ENCODE assay signal across 8 mouse cellular contexts in the genomic region with DNA sequence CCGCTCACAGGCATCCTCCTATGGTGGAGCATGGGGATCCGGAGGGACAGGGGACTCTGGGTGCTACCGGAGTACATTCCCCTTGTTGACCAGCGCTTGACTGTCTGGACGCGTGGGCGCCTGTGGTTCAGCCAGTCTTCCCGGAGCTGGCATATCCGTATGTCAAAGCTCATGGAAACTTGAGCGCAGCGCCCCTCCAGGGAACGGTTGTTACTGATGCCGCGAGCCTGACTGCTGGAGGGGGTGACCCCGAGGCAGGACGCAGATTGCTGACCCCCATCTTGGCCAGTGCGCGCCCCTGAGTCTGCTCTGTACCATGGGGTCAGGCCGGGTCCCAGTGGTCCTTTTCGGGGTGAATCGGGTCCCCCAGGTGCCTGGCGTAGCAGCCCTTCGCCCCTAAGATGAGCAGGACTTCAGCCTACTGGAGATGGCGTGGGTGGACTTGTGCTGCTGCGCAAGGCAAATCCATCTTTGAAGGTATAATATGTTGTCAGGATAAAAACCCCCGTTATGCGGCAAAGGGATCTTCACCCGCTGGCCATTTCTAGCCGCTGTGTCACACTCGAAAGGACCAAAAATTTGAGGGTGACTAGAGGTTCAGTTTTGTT. TPM values are rescaled to one million over a fixed set of nuclear protein-coding genes. Genes with fewer than 3 reads are reported as not detected.
DNase-seq lines count a peak whose midpoint lies in the region; ATAC-seq and TF ChIP-seq lines count a peak whose summit lies in the region.

No protein-coding gene starts in this region.

- TF ChIP-seq POLR2A in brain, embryonic 14.5 days (IDR thresholded peaks at IDR 0.05; ENCODE audit: borderline replicate concordance, extremely low read depth, insufficient read depth, insufficient read length, poor library complexity, severe bottlenecking) = no peak

- under 1% methylated on average over 30 of the region's 30 CpGs for WGBS in limb, embryonic 10.5 days
- under 1% methylated on average over 30 of the region's 30 CpGs for WGBS in stomach, embryonic 15.5 days

- peak overlapping the region; percentile 82 for H3K4me3 ChIP-seq in limb, embryonic 10.5 days
- peak overlapping the region; percentile 86 for H3K4me3 ChIP-seq in stomach, embryonic 15.5 days (replicated peaks)

- DNase-seq in right cerebral cortex, adult 18-20 months = peak; percentile 62
- DNase-seq in right cerebral cortex, postnatal 25 days = no peak
- peak; percentile 71 for DNase-seq in brain, embryonic 14.5 days (ENCODE audit: low read depth)
- peak; percentile 64 for DNase-seq in gastrocnemius, postnatal 10 days
- DNase-seq in limb, embryonic 10.5 days (ENCODE audit: low spot score) = peak; percentile 79
- peak; percentile 81 for DNase-seq in mesoderm, embryonic 11.5 days (ENCODE audit: low read depth, low spot score)
- no peak for DNase-seq in Muller cell, postnatal 12 days (ENCODE audit: inconsistent ontology term)

- no peaks in the 10 kb centered on the region for H3K9me3 ChIP-seq in limb, embryonic 10.5 days (replicated peaks)
- no peaks in the 10 kb centered on the region for H3K9me3 ChIP-seq in stomach, embryonic 15.5 days

- H3K27me3 ChIP-seq in limb, embryonic 10.5 days (ENCODE audit: low read depth, poor library complexity, severe bottlenecking) = no peaks in the 10 kb centered on the region
- H3K27me3 ChIP-seq in stomach, embryonic 15.5 days (replicated peaks) = no peaks in the 10 kb centered on the region

- peak overlapping the region; percentile 98 for H3K4me2 ChIP-seq in stomach, embryonic 15.5 days

- H3K9ac ChIP-seq in stomach, embryonic 15.5 days = peak overlapping the region; percentile 85

- peak; percentile 42 for TF ChIP-seq CTCF in brain, embryonic 14.5 days (IDR thresholded peaks at IDR 0.05; ENCODE audit: borderline replicate concordance, extremely low read depth, insufficient read depth, insufficient read length)

- H3K36me3 ChIP-seq in limb, embryonic 10.5 days = peaks cover 5% of the 10 kb centered on the region; the same call in 1 of the 2 replicates
- no peaks in the 10 kb centered on the region for H3K36me3 ChIP-seq in stomach, embryonic 15.5 days

- peaks cover 18% of the 10 kb centered on the region for H3K4me1 ChIP-seq in limb, embryonic 10.5 days
- H3K4me1 ChIP-seq in stomach, embryonic 15.5 days = peaks cover 6% of the 10 kb centered on the region; the same call in 1 of the 2 replicates

- ATAC-seq in stomach, embryonic 15.5 days (ENCODE audit: insufficient read depth, low FRiP score, low read depth) = peak; percentile 59

- H3K27ac ChIP-seq in limb, embryonic 10.5 days = peak overlapping the region; percentile 91
- H3K27ac ChIP-seq in stomach, embryonic 15.5 days = peak overlapping the region; percentile 92

RNA-seq across cellular contexts. Expression of a gene that starts 0.5 kb away (rescaled TPM):
- polyA plus RNA-seq in brain, embryonic 14.5 days (2012; rRNA removed) = 69.9 and 70.8 TPM in 2 replicates
- total RNA-seq in gastrocnemius, postnatal 10 days (2021) = 10 to 100 TPM; 37.2 to 43.6 TPM
- 52.3 and 71.3 TPM in 2 replicates for polyA plus RNA-seq in limb, embryonic 10.5 days (2016; fragmentation: Nextera tagmentation; extraction: Ambion mirVana)
- polyA plus RNA-seq in stomach, embryonic 15.5 days (2015; fragmentation: Nextera tagmentation; extraction: Ambion mirVana) = 92.6 and 104 TPM in 2 replicates

RNA-seq across cellular contexts. Expression of a gene that starts 14.4 kb away (rescaled TPM):
- polyA plus RNA-seq in brain, embryonic 14.5 days (2012; rRNA removed) = 42.1 and 53.2 TPM in 2 replicates
- 10 to 100 TPM; 38.8 to 44.3 TPM for total RNA-seq in gastrocnemius, postnatal 10 days (2021)
- 82.8 and 93.6 TPM in 2 replicates for polyA plus RNA-seq in limb, embryonic 10.5 days (2016; fragmentation: Nextera tagmentation; extraction: Ambion mirVana)
- polyA plus RNA-seq in stomach, embryonic 15.5 days (2015; fragmentation: Nextera tagmentation; extraction: Ambion mirVana) = 77.3 and 81.5 TPM in 2 replicates

RNA-seq across cellular contexts. Expression of a gene that starts 38.0 kb away (rescaled TPM):
- polyA plus RNA-seq in brain, embryonic 14.5 days (2012; rRNA removed) = 22.7 and 24.4 TPM in 2 replicates
- total RNA-seq in gastrocnemius, postnatal 10 days (2021) = 1 to 10 TPM; 6.6 to 7.9 TPM
- 26.8 and 31.1 TPM in 2 replicates for polyA plus RNA-seq in limb, embryonic 10.5 days (2016; fragmentation: Nextera tagmentation; extraction: Ambion mirVana)
- polyA plus RNA-seq in stomach, embryonic 15.5 days (2015; fragmentation: Nextera tagmentation; extraction: Ambion mirVana) = 31.5 and 32.0 TPM in 2 replicates

RNA-seq across cellular contexts. Expression of a gene that starts 42.7 kb away (rescaled TPM):
- 9.4 and 13.8 TPM in 2 replicates for polyA plus RNA-seq in brain, embryonic 14.5 days (2012; rRNA removed)
- total RNA-seq in gastrocnemius, postnatal 10 days (2021) = 10 to 100 TPM; 21.8 to 23.6 TPM
- polyA plus RNA-seq in limb, embryonic 10.5 days (2016; fragmentation: Nextera tagmentation; extraction: Ambion mirVana) = 30.8 and 32.2 TPM in 2 replicates
- 22.5 and 25.0 TPM in 2 replicates for polyA plus RNA-seq in stomach, embryonic 15.5 days (2015; fragmentation: Nextera tagmentation; extraction: Ambion mirVana)

Comparison
In these comparisons a context has a peak if more than half of its experiments do, and no peak if none do; other contexts are left out.
1. DNase-seq: peak in right cerebral cortex, adult 18-20 months (single experiment), brain, embryonic 14.5 days (single experiment), gastrocnemius, postnatal 10 days (single experiment), limb, embryonic 10.5 days (single experiment) and mesoderm, embryonic 11.5 days (single experiment); none in right cerebral cortex, postnatal 25 days (single experiment) and Muller cell, postnatal 12 days (single experiment).